Mouse (Mus musculus) left cerebral cortex, adult 8-10 months (tissue): Measurements from ENCODE around the gene Il13ra2. TPM values are rescaled to one million over a fixed set of nuclear protein-coding genes. Genes with fewer than 3 reads are reported as not detected.
"Not testable (repeated sequence)": the region's sequence is repeated elsewhere in the genome, so short reads cannot be mapped to it uniquely, and the experiment has no call there.

Source experiments
- DNase-seq, 2 experiments: peaks; one replicate each; pipeline ENCODE4 v3.0.0; 2022; ENCODE audit warnings: low spot score in 2 of 2
- total RNA-seq, 4 experiments: library from RNA; stranded (reverse); gene quantifications; 2 replicates each; pipeline ENCODE4 v1.2.4; 2022

Il13ra2 gene
- under 1 TPM; 0.37 to 0.95 (median 0.73) TPM for total RNA-seq

DNA sequence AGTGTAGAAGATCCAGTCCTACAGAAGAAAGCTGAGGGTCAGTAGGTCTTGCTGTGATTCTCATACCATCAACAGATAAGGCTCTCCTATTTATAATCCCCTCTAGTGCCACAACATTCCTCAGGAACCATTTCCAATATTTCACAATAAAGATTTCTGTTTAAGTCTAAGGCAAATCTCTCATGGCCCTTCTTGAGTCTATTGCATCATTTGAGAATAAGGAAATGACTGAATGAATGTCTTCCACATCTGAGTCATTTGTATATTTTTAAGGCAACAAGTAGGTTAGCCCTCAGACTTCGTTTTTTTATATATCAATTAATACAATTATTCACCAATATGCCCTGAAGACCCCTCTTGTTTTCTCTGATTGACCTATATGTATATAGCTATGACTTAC lies at the start of gene Il13ra2:
Gene Il13ra2 (minus strand): TSS at position 64 of the 400 bp plus-strand sequence.
- no peak for DNase-seq

DNA sequence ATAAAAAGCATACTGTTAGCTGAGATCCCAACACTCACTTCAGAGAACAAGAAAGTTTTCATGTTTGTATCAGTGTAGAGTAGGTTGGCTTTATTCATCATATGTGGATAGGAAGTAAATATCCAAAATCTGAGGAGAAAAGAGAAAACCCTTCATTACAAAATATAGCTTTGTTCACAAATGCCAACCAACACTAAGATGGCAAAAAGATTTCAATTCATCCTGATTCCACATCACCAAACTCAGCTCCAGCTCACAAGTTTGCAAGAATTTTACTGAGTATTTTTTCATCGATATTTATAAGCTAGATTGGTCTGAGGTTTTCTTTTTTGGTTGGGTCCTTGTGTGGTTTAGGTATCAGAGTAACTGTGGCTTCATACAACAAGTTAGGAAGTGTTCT lies 24.6 kb upstream of the Il13ra2 start, which contains the start of gene Vmn1r239-ps:
Gene Vmn1r239-ps (minus strand): TSS at position 101 of the 400 bp plus-strand sequence.
- DNase-seq, result not testable (repeated sequence)

DNA sequence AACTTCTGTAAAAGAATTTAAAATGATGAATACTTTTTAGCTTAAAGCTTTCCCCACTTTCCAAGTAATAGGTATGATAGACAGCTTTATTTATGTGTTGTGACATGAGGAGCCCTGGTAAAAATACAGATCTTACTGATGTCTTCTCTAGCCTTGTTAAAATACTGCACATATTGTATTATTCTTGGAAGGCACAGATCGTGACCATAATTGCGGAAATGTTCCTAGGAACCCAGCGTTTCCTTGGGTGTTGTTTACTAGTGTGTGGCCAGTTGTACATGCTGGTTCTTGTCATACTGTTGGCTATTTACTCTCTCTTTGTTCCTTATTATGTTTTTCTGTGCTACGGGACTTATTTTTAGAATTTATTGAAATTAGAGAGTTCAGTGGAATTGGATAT lies 14.4 kb upstream of the Il13ra2 start:
- DNase-seq, result no peak

DNA sequence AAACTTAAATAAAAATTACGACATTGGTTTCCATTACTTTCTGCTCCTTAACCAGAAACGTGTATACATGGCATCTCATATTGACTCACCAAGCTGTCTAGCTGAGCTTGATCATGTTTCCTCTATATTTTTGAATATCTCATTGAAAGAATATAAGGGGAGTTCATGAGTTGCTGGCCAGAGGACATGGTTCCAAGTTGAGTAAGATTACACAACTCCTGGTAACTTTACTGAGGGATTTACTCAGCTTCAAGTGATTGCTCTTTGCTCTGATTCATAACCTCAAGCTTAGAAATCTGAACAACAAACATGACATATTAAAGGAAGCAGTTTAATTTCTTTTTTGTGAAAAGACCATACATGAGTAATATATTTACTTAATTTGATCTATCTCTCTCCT lies 6.4 kb upstream of the Il13ra2 start:
- DNase-seq, result no peak

DNA sequence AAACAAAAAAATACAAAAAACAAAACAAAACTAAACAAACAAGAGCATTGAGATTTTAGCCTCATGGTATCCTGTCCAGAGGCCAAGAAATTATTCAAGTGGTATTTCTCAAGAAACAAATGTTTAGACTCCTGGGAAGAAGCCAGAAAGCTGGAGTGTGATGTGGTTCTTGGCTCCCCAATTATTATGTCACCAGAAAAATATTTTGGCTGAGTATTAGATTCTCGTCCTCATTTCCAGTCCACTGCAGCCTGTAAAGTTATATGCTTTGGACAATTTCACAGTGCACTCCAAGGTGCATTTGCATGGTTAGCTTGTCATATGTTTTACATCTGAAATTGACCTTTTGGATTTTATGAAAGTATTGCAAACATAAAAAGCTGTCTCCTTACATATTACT lies 761 bp upstream of the Il13ra2 start:
- no peak for DNase-seq

DNA sequence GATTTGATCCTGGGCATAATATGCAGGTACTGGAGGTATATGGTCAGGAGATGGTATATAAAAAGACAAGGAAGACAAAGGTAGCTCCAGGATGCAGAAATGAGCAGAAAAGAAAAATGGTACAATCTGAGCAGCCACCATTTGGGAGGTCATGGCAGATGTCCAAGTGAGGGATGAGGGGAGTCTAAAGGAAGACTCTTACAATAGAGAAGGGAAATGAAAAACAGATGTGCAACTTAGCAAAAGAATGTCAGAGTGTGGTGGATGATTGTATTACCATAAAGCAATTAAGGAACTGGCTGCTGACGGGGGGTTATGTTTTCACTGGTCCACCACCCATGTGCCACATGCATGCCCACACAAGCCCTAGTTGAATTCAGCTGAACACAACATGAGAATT lies 35.5 kb downstream of the Il13ra2 start:
- no peak for DNase-seq

DNA sequence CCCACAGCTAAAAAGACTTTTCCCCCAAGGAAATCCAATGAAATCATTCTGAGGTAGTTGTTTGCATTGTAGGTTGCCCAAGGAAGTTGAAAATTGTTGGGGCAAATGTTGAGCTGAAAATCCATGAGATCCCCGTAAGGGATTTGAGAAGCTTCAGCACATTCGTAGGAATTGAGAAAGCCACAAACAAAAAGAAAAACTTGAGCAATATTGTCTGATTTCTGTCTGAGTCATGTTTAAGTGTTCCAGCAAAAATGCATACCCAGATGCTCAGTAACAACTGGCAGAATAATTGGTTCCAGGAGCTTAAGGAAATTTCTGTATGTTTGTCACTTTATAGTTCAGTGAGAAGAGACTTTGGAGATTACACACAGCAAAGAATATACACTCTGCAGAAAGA lies 79.8 kb downstream of the Il13ra2 start:
- DNase-seq, result no peak

Other genes with a start within 250 kb of the Il13ra2 start
- gene Vmn1r239-ps, start 24.5 kb upstream of the Il13ra2 start, total RNA-seq, result not detected
- gene Lrch2, start 124.9 kb upstream of the Il13ra2 start, total RNA-seq, result 10 to 100 TPM; 23.8 to 28.4 (median 24.7) TPM